Mouse (Mus musculus) CH12.LX (cell line): ENCODE results near the gene Myh3. TPM values are rescaled to one million over a fixed set of nuclear protein-coding genes. Genes with fewer than 3 reads are reported as not detected.

ENCODE experiments used
- DNase-seq: peaks from one replicate; pipeline ENCODE4 v3.0.0-alpha.2; 2013; ENCODE audit errors: extremely low read depth
- H3K27ac ChIP-seq: 2 replicates; pipeline ENCODE4 v1.5.1; 2012; ENCODE audit warnings: low read depth, mild to moderate bottlenecking, control low read depth, moderate library complexity; ENCODE audit not compliant: insufficient read depth
- H3K27me3 ChIP-seq: replicated peaks from 2 replicates; pipeline ENCODE3; 2012; ENCODE audit warnings: inconsistent platforms
- H3K36me3 ChIP-seq, 2 experiments: replicated peaks in 1 of 2; 2 replicates each; pipeline versions ENCODE3 to v1.6.1; 2012; ENCODE audit warnings: inconsistent platforms in 1 of 2, low read length in 1 of 2, mild to moderate bottlenecking in 1 of 2, mixed read lengths in 1 of 2, moderate library complexity in 1 of 2; ENCODE audit not compliant: control insufficient read depth in 1 of 2, insufficient read depth in 1 of 2
- H3K4me1 ChIP-seq, 2 experiments: 2 replicates each; pipeline ENCODE4 v1.6.1; 2012; ENCODE audit warnings: inconsistent platforms in 1 of 2, moderate library complexity in 1 of 2; ENCODE audit not compliant: insufficient read depth in 2 of 2, control insufficient read depth in 1 of 2
- H3K4me2 ChIP-seq: 2 replicates; pipeline ENCODE4 v1.6.1; 2012; ENCODE audit warnings: low read depth, mild to moderate bottlenecking, control low read depth; ENCODE audit not compliant: poor library complexity, insufficient read depth, severe bottlenecking
- H3K4me3 ChIP-seq, 3 experiments: fragments of 150-350 bp in 1 of 3; sonication (generic) in 1 of 3; replicated peaks in 1 of 3; 2 replicates each; pipeline versions ENCODE3 to v1.5.1; 2011 to 2012; ENCODE audit warnings: low read depth in 2 of 3, low read length in 2 of 3, mild to moderate bottlenecking in 2 of 3, moderate library complexity in 2 of 3, control low read depth in 1 of 3, improper control_type of control experiment in 1 of 3, inconsistent platforms in 1 of 3, mixed read lengths in 1 of 3; ENCODE audit not compliant: poor library complexity in 1 of 3
- H3K79me2 ChIP-seq: replicated peaks from 2 replicates; pipeline ENCODE4 v1.6.1; 2012; ENCODE audit warnings: mild to moderate bottlenecking, moderate library complexity; ENCODE audit not compliant: control insufficient read depth, poor library complexity, insufficient read depth, severe bottlenecking; ENCODE audit errors: extremely low read depth
- H3K9ac ChIP-seq: 2 replicates; pipeline ENCODE4 v1.6.1; 2012; ENCODE audit warnings: low read depth, mild to moderate bottlenecking, control low read depth, moderate library complexity; ENCODE audit not compliant: insufficient read depth
- H3K9me3 ChIP-seq: replicated peaks from 2 replicates; pipeline ENCODE3; 2012; ENCODE audit warnings: low read length, inconsistent platforms, mixed read lengths
- BHLHE40 ChIP-seq: IDR thresholded peaks from 2 replicates; pipeline ENCODE4 v1.6.1; 2011; ENCODE audit warnings: mild to moderate bottlenecking, low read depth, low read length, improper control_type of control experiment
- CHD1 ChIP-seq: IDR thresholded peaks from 2 replicates; pipeline ENCODE4 v1.6.1; 2012; ENCODE audit warnings: low read depth, low read length, improper control_type of control experiment, inconsistent platforms
- CTCF ChIP-seq, 2 experiments: IDR thresholded peaks in 1 of 2; conservative IDR thresholded peaks in 1 of 2; 2 replicates each; pipeline ENCODE4 v1.5.1; 2011 to 2012; ENCODE audit warnings: low read depth in 2 of 2, low read length in 2 of 2, improper control_type of control experiment in 1 of 2, inconsistent platforms in 1 of 2, mild to moderate bottlenecking in 1 of 2, moderate library complexity in 1 of 2
- E2F4 ChIP-seq: IDR thresholded peaks from 2 replicates; pipeline ENCODE4 v1.6.1; 2011; ENCODE audit warnings: low read depth, low read length, improper control_type of control experiment; ENCODE audit not compliant: insufficient replicate concordance
- ELF1 ChIP-seq: IDR thresholded peaks from 2 replicates; pipeline ENCODE4 v1.6.1; 2014; ENCODE audit warnings: low read depth, mild to moderate bottlenecking, inconsistent platforms, low read length, improper control_type of control experiment
- EP300 ChIP-seq: IDR thresholded peaks from 2 replicates; pipeline ENCODE4 v1.6.1; 2011; ENCODE audit warnings: low read length, improper control_type of control experiment
- ETS1 ChIP-seq: conservative IDR thresholded peaks from 2 replicates; pipeline ENCODE4 v1.6.1; 2012; ENCODE audit warnings: low read depth, mild to moderate bottlenecking, inconsistent platforms, low read length, improper control_type of control experiment, moderate library complexity
- IRF4 ChIP-seq: IDR thresholded peaks from 2 replicates; pipeline ENCODE4 v1.6.1; 2014; ENCODE audit warnings: low read depth, mild to moderate bottlenecking, inconsistent platforms, low read length, improper control_type of control experiment
- MAFK ChIP-seq: IDR thresholded peaks from 2 replicates; pipeline ENCODE4 v1.6.1; 2011; ENCODE audit warnings: low read length, improper control_type of control experiment; ENCODE audit not compliant: insufficient replicate concordance
- MEF2A ChIP-seq: IDR thresholded peaks from 2 replicates; pipeline ENCODE4 v1.6.1; 2014; ENCODE audit warnings: low read depth, mild to moderate bottlenecking, inconsistent platforms, low read length, improper control_type of control experiment, borderline replicate concordance
- MXI1 ChIP-seq: IDR thresholded peaks from 2 replicates; pipeline ENCODE4 v1.6.1; 2011; ENCODE audit warnings: mild to moderate bottlenecking, low read depth, low read length, improper control_type of control experiment
- MYC ChIP-seq: IDR thresholded peaks from 2 replicates; pipeline ENCODE4 v1.6.1; 2011; ENCODE audit warnings: low read depth, mild to moderate bottlenecking, improper control_type of control experiment, low read length
- NELFE ChIP-seq: IDR thresholded peaks from 2 replicates; pipeline ENCODE4 v1.6.1; 2011; ENCODE audit warnings: low read depth, low read length, improper control_type of control experiment
- PAX5 ChIP-seq: IDR thresholded peaks from 2 replicates; pipeline ENCODE4 v1.6.1; 2012; ENCODE audit warnings: low read length, inconsistent platforms, mixed read lengths
- POLR2A ChIP-seq: IDR thresholded peaks from 2 replicates; pipeline ENCODE4 v1.6.1; 2011; ENCODE audit warnings: low read depth, mild to moderate bottlenecking, improper control_type of control experiment, low read length
- POLR2AphosphoS2 ChIP-seq: IDR thresholded peaks from 2 replicates; pipeline ENCODE4 v1.6.1; 2011; ENCODE audit warnings: low read depth, low read length, improper control_type of control experiment
- RAD21 ChIP-seq: IDR thresholded peaks from 2 replicates; pipeline ENCODE4 v1.6.1; 2011; ENCODE audit warnings: low read depth, mild to moderate bottlenecking, low read length, improper control_type of control experiment, moderate library complexity
- RCOR1 ChIP-seq: conservative IDR thresholded peaks from 2 replicates; pipeline ENCODE4 v1.6.1; 2012; ENCODE audit warnings: low read depth, mild to moderate bottlenecking, inconsistent platforms, low read length, improper control_type of control experiment
- SIN3A ChIP-seq: IDR thresholded peaks from 2 replicates; pipeline ENCODE4 v1.6.1; 2012; ENCODE audit warnings: low read length, improper control_type of control experiment, inconsistent platforms
- SMC3 ChIP-seq: IDR thresholded peaks from 2 replicates; pipeline ENCODE4 v1.6.1; 2011; ENCODE audit warnings: low read depth, low read length, improper control_type of control experiment
- TBP ChIP-seq: conservative IDR thresholded peaks from 2 replicates; pipeline ENCODE4 v1.6.1; 2011; ENCODE audit warnings: low read depth, low read length, improper control_type of control experiment
- USF1 ChIP-seq: IDR thresholded peaks from 2 replicates; pipeline ENCODE4 v1.6.1; 2014; ENCODE audit warnings: low read depth, mild to moderate bottlenecking, inconsistent platforms, low read length, improper control_type of control experiment
- ZKSCAN1 ChIP-seq: IDR thresholded peaks from 2 replicates; pipeline ENCODE4 v1.6.1; 2012; ENCODE audit warnings: low read depth, inconsistent platforms, low read length, improper control_type of control experiment, borderline replicate concordance
- ZMIZ1 ChIP-seq: IDR thresholded peaks from 2 replicates; pipeline ENCODE4 v1.6.1; 2012; ENCODE audit warnings: low read depth, mild to moderate bottlenecking, inconsistent platforms, low read length, improper control_type of control experiment
- ZNF384 ChIP-seq: IDR thresholded peaks from 2 replicates; pipeline ENCODE4 v1.6.1; 2012; ENCODE audit warnings: low read depth, low read length, improper control_type of control experiment, inconsistent platforms
- dilution Hi-C: fragments of 300-500 bp; cut with MboI; formaldehyde crosslinking; loops from 2 replicates; pipeline ENCODE4 v1.14.3; 2020; ENCODE audit warnings: low sequenced_read_pairs; ENCODE audit not compliant: extremely low pct_unique_long_range_greater_than_20kb, extremely low pct_ligation_motif_present
- in situ Hi-C: fragments of 300-500 bp; cut with MboI; formaldehyde crosslinking; loops from 3 replicates; pipeline ENCODE4 v1.14.3; 2019; ENCODE audit warnings: low sequenced_read_pairs, low pct_ligation_motif_present, low pct_unique_long_range_greater_than_20kb, mixed read lengths
- polyA plus RNA-seq: library from polyadenylated mRNA; unstranded; fragments of >175 nt; gene quantifications from 2 replicates; pipeline ENCODE4 v1.2.1, GENCODE M21; 2012; ENCODE audit warnings: low read depth; ENCODE audit not compliant: insufficient read length
- total RNA-seq, 2 experiments: library from RNA; depleted of rRNA; stranded (reverse); fragments of 300-350 nt in 1 of 2; fragments of >200 nt in 1 of 2; gene quantifications; 2 replicates each; pipeline ENCODE4 v1.2.3; 2012 to 2014

The Myh3 gene
- total and polyA plus RNA-seq, 3 experiments = 0.12 to 0.64 (median 0.26) TPM

DNA sequence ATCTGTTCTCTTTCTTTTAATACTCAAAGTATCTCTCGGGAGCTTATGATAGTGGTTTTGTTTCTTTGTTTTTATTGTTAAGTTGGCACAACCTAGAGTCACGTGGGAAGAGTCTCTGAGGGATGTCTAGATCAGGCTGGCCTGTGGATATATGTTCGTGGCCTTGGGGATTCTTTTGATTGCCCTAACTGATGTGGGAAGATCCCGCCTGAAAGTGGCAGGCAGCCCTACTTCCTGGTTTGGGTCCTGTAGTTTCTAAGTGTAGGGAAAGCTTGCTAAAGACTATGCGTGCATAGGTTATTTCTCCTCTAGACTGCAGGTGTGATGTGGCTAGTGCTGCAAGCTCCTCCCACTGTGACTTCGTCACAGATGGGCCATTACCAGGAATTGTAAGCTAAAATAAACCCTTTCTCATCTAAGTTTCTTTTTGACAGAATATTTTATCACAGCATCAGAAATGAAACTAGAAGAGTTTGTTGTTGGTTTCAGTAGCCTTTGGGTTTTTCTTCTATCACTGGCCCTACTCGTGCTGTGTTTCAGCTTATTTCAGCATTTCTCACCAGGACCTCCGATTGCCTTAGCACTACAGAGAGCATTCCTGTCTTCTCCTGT, 23.2 kb upstream of the Myh3 start:
- Histone ChIP-seq H3K79me2 (peaks cover 29% of the 10 kb centered on the region), H3K27me3 (no peaks in the 10 kb centered on the region), H3K4me2 (peak overlapping the region; percentile 99; the same call in 1 of the 2 replicates), H3K9me3 (no peaks in the 10 kb centered on the region), H3K4me3 (no peak overlapping the region), H3K27ac (0 out of 2 replicates have a peak overlapping the region, but pooled peaks have one; percentile 8), H3K4me1 (peaks cover 3 to 41% of the 10 kb centered on the region in 2 experiments), H3K9ac (no peak overlapping the region; the same call in 1 of the 2 replicates), H3K36me3 (peaks cover 40 to 68% of the 10 kb centered on the region in 2 experiments)
- TF ChIP-seq ZNF384 = no peak
- peak; percentile 65 for TF ChIP-seq ELF1
- 0 out of 2 replicates have a peak, but pooled peaks have one; percentile 41 for TF ChIP-seq EP300
- no peak; the same call in 1 of the 2 replicates for TF ChIP-seq MXI1
- no peak for TF ChIP-seq E2F4
- no peak for TF ChIP-seq PAX5
- TF ChIP-seq MAFK = 0 out of 2 replicates have a peak, but pooled peaks have one; percentile 34
- TF ChIP-seq TBP = no peak
- TF ChIP-seq BHLHE40 = no peak
- TF ChIP-seq CHD1 = no peak
- peak; percentile 50; the same call in 1 of the 2 replicates for TF ChIP-seq IRF4
- TF ChIP-seq MEF2A = peak; percentile 70; the same call in 1 of the 2 replicates
- TF ChIP-seq ZKSCAN1 = no peak
- no peak for TF ChIP-seq CTCF (conservative IDR thresholded peaks at IDR 0.05 in 1 of 2, IDR thresholded peaks at IDR 0.05 in 1 of 2; ENCODE audit: low read depth in 2 of 2, low read length in 2 of 2)
- no peak for TF ChIP-seq MYC
- TF ChIP-seq NELFE = no peak
- TF ChIP-seq ETS1 = 0 out of 2 replicates have a peak, but pooled peaks have one; percentile 26
- TF ChIP-seq POLR2AphosphoS2 = no peak
- no peak for TF ChIP-seq RCOR1
- no peak for TF ChIP-seq RAD21
- TF ChIP-seq POLR2A = no peak
- TF ChIP-seq USF1 = no peak
- TF ChIP-seq SMC3 = no peak
- TF ChIP-seq SIN3A = no peak; the same call in 1 of the 2 replicates
- no peak for TF ChIP-seq ZMIZ1
- in situ Hi-C loops = no loop called here
- peak; percentile 23 for DNase-seq
- dilution Hi-C loops = no loop called here
